Mouse (Mus musculus) MEL (cell line): ENCODE results near the gene Tsacc. TPM values are rescaled to one million over a fixed set of nuclear protein-coding genes. Genes with fewer than 3 reads are reported as not detected.

Source experiments
- DNase-seq: peaks from one replicate; pipeline ENCODE4 v3.0.0; 2011; ENCODE audit warnings: low read depth, low spot score
- H3K27ac ChIP-seq: 2 replicates; pipeline ENCODE4 v1.5.1; 2012; ENCODE audit warnings: low read depth, mild to moderate bottlenecking, control low read depth, low read length, moderate library complexity; ENCODE audit not compliant: control insufficient read depth
- H3K27me3 ChIP-seq, 2 experiments: fragments of 150-350 bp in 1 of 2; sonication (generic) in 1 of 2; 2 replicates each; pipeline ENCODE4 v1.6.1; 2012; ENCODE audit warnings: low read length in 2 of 2, mild to moderate bottlenecking in 2 of 2, improper control_type of control experiment in 1 of 2, moderate library complexity in 1 of 2; ENCODE audit not compliant: insufficient read depth in 2 of 2, control insufficient read depth in 1 of 2
- H3K36me3 ChIP-seq, 2 experiments: 2 replicates each; pipeline ENCODE4 v1.6.1; 2012 to 2014; ENCODE audit warnings: low read length in 2 of 2, improper control_type of control experiment in 1 of 2, inconsistent platforms in 1 of 2, mild to moderate bottlenecking in 1 of 2; ENCODE audit not compliant: insufficient read depth in 2 of 2, control insufficient read depth in 1 of 2
- H3K4me1 ChIP-seq, 2 experiments: fragments of 150-350 bp in 1 of 2; sonication (generic) in 1 of 2; 2 replicates each; pipeline ENCODE4 v1.6.1; 2012; ENCODE audit warnings: low read length in 2 of 2, improper control_type of control experiment in 1 of 2, mild to moderate bottlenecking in 1 of 2; ENCODE audit not compliant: insufficient read depth in 2 of 2, control insufficient read depth in 1 of 2
- H3K4me3 ChIP-seq, 2 experiments: fragments of 150-350 bp in 1 of 2; sonication (generic) in 1 of 2; 2 replicates each; pipeline ENCODE4 v1.5.1; 2012; ENCODE audit warnings: low read depth in 2 of 2, low read length in 2 of 2, mild to moderate bottlenecking in 2 of 2, moderate library complexity in 2 of 2, control low read depth in 1 of 2, improper control_type of control experiment in 1 of 2; ENCODE audit not compliant: control insufficient read depth in 1 of 2, insufficient read depth in 1 of 2
- H3K79me2 ChIP-seq: 2 replicates; pipeline ENCODE4 v1.6.1; 2012; ENCODE audit warnings: mild to moderate bottlenecking, low read length, moderate library complexity; ENCODE audit not compliant: control insufficient read depth, poor library complexity, insufficient read depth
- H3K9ac ChIP-seq: 2 replicates; pipeline ENCODE4 v1.6.1; 2012; ENCODE audit warnings: low read depth, mild to moderate bottlenecking, control low read depth, low read length, moderate library complexity; ENCODE audit not compliant: control insufficient read depth, poor library complexity, severe bottlenecking
- H3K9me3 ChIP-seq: fragments of 150-350 bp; sonication (generic); replicated peaks from 2 replicates; pipeline ENCODE4 v1.6.1; 2012; ENCODE audit warnings: mild to moderate bottlenecking, low read length, improper control_type of control experiment, moderate library complexity; ENCODE audit not compliant: insufficient read depth
- BHLHE40 ChIP-seq: IDR thresholded peaks from 2 replicates; pipeline ENCODE4 v1.6.1; 2012; ENCODE audit warnings: low read depth, mild to moderate bottlenecking, inconsistent platforms, low read length, improper control_type of control experiment, borderline replicate concordance
- CTCF ChIP-seq, 3 experiments: IDR thresholded peaks in 2 of 3; conservative IDR thresholded peaks in 1 of 3; 2 replicates each; pipeline ENCODE4 v1.5.1; 2011 to 2012; ENCODE audit warnings: low read length in 3 of 3, low read depth in 2 of 3, mild to moderate bottlenecking in 2 of 3, improper control_type of control experiment in 1 of 3, inconsistent platforms in 1 of 3, mixed read lengths in 1 of 3, moderate library complexity in 1 of 3; ENCODE audit not compliant: control insufficient read depth in 1 of 3, insufficient read depth in 1 of 3, poor library complexity in 1 of 3, severe bottlenecking in 1 of 3
- E2F4 ChIP-seq: IDR thresholded peaks from 2 replicates; pipeline ENCODE4 v1.6.1; 2011; ENCODE audit warnings: low read depth, low read length, improper control_type of control experiment, borderline replicate concordance
- GATA1 ChIP-seq: IDR thresholded peaks from 2 replicates; pipeline ENCODE4 v1.6.1; 2011; ENCODE audit warnings: low read depth, low read length, improper control_type of control experiment
- HCFC1 ChIP-seq: IDR thresholded peaks from 2 replicates; pipeline ENCODE4 v1.6.1; 2012; ENCODE audit warnings: low read depth, mild to moderate bottlenecking, inconsistent platforms, low read length, improper control_type of control experiment, moderate library complexity
- MAFK ChIP-seq: IDR thresholded peaks from 2 replicates; pipeline ENCODE4 v1.6.1; 2011; ENCODE audit warnings: low read depth, mild to moderate bottlenecking, low read length, improper control_type of control experiment, borderline replicate concordance
- MAZ ChIP-seq: IDR thresholded peaks from 2 replicates; pipeline ENCODE4 v1.6.1; 2012; ENCODE audit warnings: low read depth, mild to moderate bottlenecking, inconsistent platforms, low read length, improper control_type of control experiment
- MXI1 ChIP-seq: IDR thresholded peaks from 2 replicates; pipeline ENCODE4 v1.6.1; 2011; ENCODE audit warnings: mild to moderate bottlenecking, low read depth, low read length, improper control_type of control experiment
- MYB ChIP-seq: IDR thresholded peaks from 2 replicates; pipeline ENCODE4 v1.6.1; 2011; ENCODE audit warnings: mild to moderate bottlenecking, low read depth, low read length, improper control_type of control experiment
- NELFE ChIP-seq: IDR thresholded peaks from 2 replicates; pipeline ENCODE4 v1.6.1; 2011; ENCODE audit warnings: low read depth, low read length, improper control_type of control experiment
- POLR2AphosphoS2 ChIP-seq: IDR thresholded peaks from 2 replicates; pipeline ENCODE4 v1.6.1; 2011; ENCODE audit warnings: low read length, improper control_type of control experiment
- POLR2AphosphoS5 ChIP-seq: IDR thresholded peaks from 2 replicates; pipeline ENCODE4 v1.6.1; 2012; ENCODE audit warnings: low read depth, borderline replicate concordance, mild to moderate bottlenecking, inconsistent platforms, low read length, moderate library complexity, mixed read lengths
- RAD21 ChIP-seq: IDR thresholded peaks from 2 replicates; pipeline ENCODE4 v1.6.1; 2011; ENCODE audit warnings: mild to moderate bottlenecking, low read depth, low read length, improper control_type of control experiment
- SIN3A ChIP-seq: IDR thresholded peaks from 2 replicates; pipeline ENCODE4 v1.6.1; 2012; ENCODE audit warnings: low read length, improper control_type of control experiment, inconsistent platforms
- SMC3 ChIP-seq: IDR thresholded peaks from 2 replicates; pipeline ENCODE4 v1.6.1; 2011; ENCODE audit warnings: low read depth, low read length, improper control_type of control experiment
- TCF12 ChIP-seq: IDR thresholded peaks from 2 replicates; pipeline ENCODE4 v1.6.1; 2014; ENCODE audit warnings: low read depth, mild to moderate bottlenecking, inconsistent platforms, low read length, improper control_type of control experiment, moderate library complexity
- USF1 ChIP-seq: IDR thresholded peaks from 2 replicates; pipeline ENCODE4 v1.6.1; 2014; ENCODE audit warnings: low read depth, mild to moderate bottlenecking, inconsistent platforms, low read length, improper control_type of control experiment, moderate library complexity
- ZC3H11A ChIP-seq: IDR thresholded peaks from 2 replicates; pipeline ENCODE4 v1.6.1; 2012; ENCODE audit warnings: low read depth, mild to moderate bottlenecking, inconsistent platforms, low read length, improper control_type of control experiment
- ZMIZ1 ChIP-seq: IDR thresholded peaks from 2 replicates; pipeline ENCODE4 v1.6.1; 2012; ENCODE audit warnings: low read depth, mild to moderate bottlenecking, inconsistent platforms, low read length, improper control_type of control experiment, moderate library complexity
- ZNF384 ChIP-seq: IDR thresholded peaks from 2 replicates; pipeline ENCODE4 v1.6.1; 2012; ENCODE audit warnings: low read depth, mild to moderate bottlenecking, inconsistent platforms, low read length, improper control_type of control experiment
- polyA plus RNA-seq, 2 experiments: library from polyadenylated mRNA; stranded (reverse) in 1 of 2; unstranded in 1 of 2; fragments of >175 nt in 1 of 2; fragments of >200 nt in 1 of 2; gene quantifications; 2 replicates each; pipeline versions ENCODE4 v1.2.1 to v1.2.4; 2012; ENCODE audit warnings: low replicate concordance in 2 of 2, low read depth in 1 of 2; ENCODE audit not compliant: insufficient read length in 2 of 2, insufficient read depth in 1 of 2, missing spikeins in 1 of 2
- total RNA-seq: library from RNA; depleted of rRNA; stranded (reverse); fragments of 300-350 nt; gene quantifications from 2 replicates; pipeline ENCODE4 v1.2.3, GENCODE M21; 2012

The Tsacc gene
- total and polyA plus RNA-seq, 3 experiments = 34.1 to 41.1 TPM; not detected in 1

GRCm38 (mm10) chr3:88334029-88334658 is 37.3 kb upstream of the Tsacc start:
- Histone ChIP-seq H3K4me1 (peaks cover 3 to 26% of the 10 kb centered on the region in 2 experiments; a peak in 3 of 4 replicates), H3K4me3 (no peak overlapping the region), H3K27ac (no peak overlapping the region), H3K9me3 (no peaks in the 10 kb centered on the region), H3K9ac (no peak overlapping the region), H3K27me3 (no peaks in the 10 kb centered on the region), H3K36me3 (peaks cover 0 to 24% of the 10 kb centered on the region in 2 experiments; a peak in 2 of 4 replicates), H3K79me2 (peaks cover 23% of the 10 kb centered on the region)
- TF ChIP-seq TCF12 (no peak), POLR2AphosphoS2 (0 out of 2 replicates have a peak, but pooled peaks have one; percentile 25)
- DNase-seq = no peak

DNA sequence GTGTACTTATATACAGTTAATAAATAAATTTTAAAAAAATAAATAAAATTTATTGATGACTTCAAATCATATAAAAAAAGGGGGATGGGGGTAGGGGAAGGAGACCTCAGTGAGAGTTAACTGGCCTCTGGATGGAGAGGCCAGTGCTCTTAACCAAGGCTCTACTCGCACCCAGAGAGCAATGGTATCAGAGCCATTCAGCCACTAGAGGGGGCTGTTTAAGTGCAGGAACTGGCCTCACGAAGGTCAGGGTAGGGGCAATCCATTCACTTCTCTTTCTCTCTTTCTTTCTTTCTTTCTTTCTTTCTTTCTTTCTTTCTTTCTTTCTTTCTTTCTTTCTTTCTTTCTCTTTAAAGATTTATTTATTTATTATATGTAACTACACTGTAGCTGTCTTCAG is 34.5 kb upstream of the Tsacc start:
- peaks cover 0 to 6% of the 10 kb centered on the region in 2 experiments; a peak in 2 of 4 replicates for H3K4me1 ChIP-seq
- H3K27ac ChIP-seq = no peak overlapping the region
- no peaks in the 10 kb centered on the region for H3K9me3 ChIP-seq
- H3K27me3 ChIP-seq = no peaks in the 10 kb centered on the region
- H3K79me2 ChIP-seq = peaks cover 10% of the 10 kb centered on the region
- peaks cover 0 to 3% of the 10 kb centered on the region in 2 experiments; a peak in 1 of 4 replicates for H3K36me3 ChIP-seq
- no peak; the same call in 1 of the 2 replicates for TF ChIP-seq MAZ
- TF ChIP-seq ZNF384 = no peak
- peak; percentile 55 for TF ChIP-seq ZC3H11A
- TF ChIP-seq SMC3 = peak; percentile 85
- TF ChIP-seq POLR2AphosphoS2 = no peak
- TF ChIP-seq MYB = no peak
- peak; percentile 92 to 94 (median 93) for TF ChIP-seq CTCF (IDR thresholded peaks at IDR 0.05 in 2 of 3, conservative IDR thresholded peaks at IDR 0.05 in 1 of 3; ENCODE audit: control insufficient read depth in 1 of 3, insufficient read depth in 1 of 3, low read depth in 2 of 3, low read length in 3 of 3, poor library complexity in 1 of 3, severe bottlenecking in 1 of 3)
- TF ChIP-seq RAD21 = peak; percentile 76
- TF ChIP-seq BHLHE40 = no peak
- no peak overlapping the region for H3K4me3 ChIP-seq
- no peak overlapping the region for H3K9ac ChIP-seq
- peak; percentile 85 for DNase-seq

DNA sequence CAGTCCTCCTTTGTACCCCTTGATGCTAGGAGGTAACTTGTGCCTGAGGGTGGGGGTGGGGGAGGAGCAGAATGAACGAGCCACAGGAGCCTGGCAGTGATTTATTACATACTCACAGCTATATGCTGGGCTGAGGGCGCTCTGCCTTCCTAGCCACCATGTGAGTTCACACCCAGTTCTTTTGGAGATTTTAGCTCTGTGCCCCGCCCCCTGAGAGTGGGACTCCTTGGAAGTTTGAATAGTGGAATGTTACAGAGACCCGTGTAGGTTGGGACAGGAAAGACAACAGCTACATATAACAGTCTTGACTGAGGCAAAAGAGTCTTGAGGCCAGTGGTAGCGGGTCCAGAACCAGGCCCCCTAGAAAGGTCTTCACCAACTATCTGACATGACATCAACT is 32.2 kb upstream of the Tsacc start:
- DNase-seq = no peak
- TF ChIP-seq MYB = no peak
- no peak for TF ChIP-seq USF1
- TF ChIP-seq SIN3A = no peak
- no peak for TF ChIP-seq GATA1
- TF ChIP-seq NELFE = no peak
- no peak for TF ChIP-seq MAZ
- no peak for TF ChIP-seq ZMIZ1
- no peak for TF ChIP-seq MXI1
- no peak for TF ChIP-seq POLR2AphosphoS5
- no peak for TF ChIP-seq MAFK
- no peak for TF ChIP-seq E2F4
- TF ChIP-seq HCFC1 = no peak
- H3K79me2 ChIP-seq = peaks cover 12% of the 10 kb centered on the region
- no peaks in the 10 kb centered on the region for H3K27me3 ChIP-seq
- H3K36me3 ChIP-seq = peaks cover 0 to 2% of the 10 kb centered on the region in 2 experiments; a peak in 2 of 4 replicates
- H3K9me3 ChIP-seq = no peaks in the 10 kb centered on the region
- no peak overlapping the region for H3K4me3 ChIP-seq
- H3K4me1 ChIP-seq = peaks cover 0 to 13% of the 10 kb centered on the region in 2 experiments; a peak in 3 of 4 replicates
- no peak overlapping the region for H3K27ac ChIP-seq
- H3K9ac ChIP-seq = no peak overlapping the region
